Mouse (Mus musculus) mouse embryonic stem cell (cell line): ENCODE results near the gene Car2.

Source experiments
- in situ Hi-C, 2 experiments: fragments of 300-500 bp; cut with MboI; formaldehyde crosslinking; loops; 1 replicate in 1 of 2; 3 replicates in 1 of 2; pipeline ENCODE4 v1.14.3; 2019 to 2020; ENCODE audit warnings: low sequenced_read_pairs in 2 of 2, low pct_unique_long_range_greater_than_20kb in 1 of 2, mixed read lengths in 1 of 2; ENCODE audit not compliant: unreplicated experiment in 1 of 2

Car2 gene

GRCm38 (mm10) chr3:14897770-14898169 lies 11.7 kb downstream of the Car2 start:
- in situ Hi-C loops = no loop called here

- in situ Hi-C loops = no loop called here
Measured at GRCm38 (mm10) chr3:14903380-14903779, 17.3 kb downstream of the Car2 start.

GRCm38 (mm10) chr3:14904165-14904564 lies 18.1 kb downstream of the Car2 start:
- in situ Hi-C loops = no loop called here

- in situ Hi-C loops = no loop called here
Measured at GRCm38 (mm10) chr3:14907271-14907670, 21.2 kb downstream of the Car2 start.

DNA sequence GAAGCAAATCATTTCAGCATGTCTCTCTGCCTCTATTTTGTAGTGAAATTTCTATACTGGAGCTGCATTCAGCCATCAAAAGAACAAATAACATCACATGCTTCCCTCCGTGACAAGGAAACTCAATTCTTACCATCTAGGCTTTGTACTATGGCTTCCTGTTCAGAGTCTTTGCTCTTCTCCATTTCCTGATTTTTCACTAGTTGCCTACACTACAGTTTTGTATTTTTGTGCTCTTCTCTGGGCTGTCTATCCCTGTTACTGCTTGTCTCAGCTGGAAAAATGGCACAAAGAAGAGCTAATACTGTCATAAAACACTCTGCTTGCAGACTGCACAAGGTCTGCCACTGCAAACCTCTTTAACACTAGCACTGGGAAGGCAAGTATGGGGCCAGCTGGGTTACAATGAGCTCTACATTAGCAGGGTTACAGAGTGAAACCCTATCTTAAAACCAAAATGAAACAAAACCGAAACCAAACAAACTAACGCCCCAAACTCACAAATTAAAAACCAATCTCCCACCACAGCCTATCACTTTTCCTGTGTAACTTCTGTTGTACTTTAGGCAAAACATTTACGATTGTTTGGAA lies 26.0 kb downstream of the Car2 start:
- in situ Hi-C loops = no loop called here

DNA sequence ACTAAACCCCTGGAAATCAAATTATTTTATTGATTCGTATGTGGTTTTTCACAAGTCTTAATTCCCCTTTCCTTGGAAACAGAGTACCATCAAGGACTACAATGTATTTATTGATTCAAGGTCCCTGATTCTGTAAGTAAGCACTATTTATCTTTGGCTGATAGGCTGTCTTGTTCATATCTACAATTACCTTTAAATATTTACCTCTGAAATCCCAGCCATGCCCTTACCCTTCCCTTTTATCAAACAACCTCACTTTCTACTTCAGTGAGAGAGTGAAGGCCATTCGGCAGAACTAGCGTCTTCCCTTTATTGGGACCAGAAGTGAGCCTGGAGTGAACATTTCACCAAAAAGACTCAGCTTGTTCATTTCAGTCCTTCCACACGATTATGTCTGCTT lies 27.7 kb downstream of the Car2 start:
- in situ Hi-C loops = no loop called here

- in situ Hi-C loops = no loop called here
Measured at GRCm38 (mm10) chr3:14915355-14915754, 29.3 kb downstream of the Car2 start.

DNA sequence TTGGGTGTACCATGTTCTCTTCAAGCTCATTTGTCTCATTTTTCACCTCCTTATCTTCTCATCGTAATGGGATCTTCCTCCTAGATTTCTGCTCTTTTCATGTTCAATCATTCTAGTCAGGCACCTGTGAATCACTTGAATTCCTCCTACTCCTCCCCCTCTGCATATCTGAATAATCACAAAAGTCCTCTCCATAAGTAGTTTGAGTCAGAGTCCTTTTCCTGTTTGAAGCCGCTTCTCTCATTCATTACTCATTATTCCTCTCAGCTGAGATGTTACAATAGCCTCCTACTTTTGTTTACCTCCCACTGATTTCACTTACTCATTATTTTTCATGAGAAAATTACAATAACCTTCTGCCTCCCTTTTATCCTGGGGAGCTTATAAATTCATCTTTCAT lies 31.2 kb downstream of the Car2 start:
- in situ Hi-C loops = no loop called here

DNA sequence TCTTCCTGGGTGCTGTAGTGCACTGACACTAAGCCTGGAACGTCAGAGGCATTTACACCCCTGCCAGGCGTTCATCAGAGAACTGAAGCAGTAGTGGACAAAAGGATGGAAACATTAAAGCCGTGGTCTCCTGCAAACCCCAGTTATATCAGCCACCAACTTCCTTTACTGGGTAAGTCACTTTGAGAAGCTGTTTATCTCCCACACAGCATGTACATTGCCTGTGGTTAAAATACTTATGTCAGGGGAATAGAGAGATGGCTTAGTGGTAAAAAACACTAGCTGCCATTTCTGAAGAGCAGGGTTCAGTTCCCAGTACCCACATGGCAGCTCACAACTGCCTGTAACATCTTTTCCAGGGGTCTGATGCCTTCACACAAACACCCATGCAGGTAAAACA lies 58.6 kb downstream of the Car2 start:
- in situ Hi-C loops = no loop called here

DNA sequence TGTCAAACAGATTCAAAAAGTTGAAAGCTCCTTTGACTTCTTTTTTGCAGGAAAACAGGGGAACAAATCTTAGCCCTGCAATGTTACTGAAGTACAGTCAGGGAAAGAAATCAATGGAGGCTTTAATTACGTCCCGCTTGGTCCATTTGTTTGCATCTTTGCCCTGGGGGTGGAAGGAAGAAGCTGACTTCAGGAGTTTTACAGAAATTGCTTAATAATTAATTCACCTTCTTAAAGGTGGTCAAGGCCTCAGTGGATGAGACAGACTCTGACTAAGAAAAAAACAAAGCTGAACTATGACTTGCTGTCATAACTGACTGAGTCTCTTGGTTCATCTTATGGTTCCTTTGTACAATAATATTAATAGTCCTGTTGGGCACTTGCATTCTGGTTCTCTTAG lies 59.6 kb downstream of the Car2 start:
- in situ Hi-C loops = no loop called here

DNA sequence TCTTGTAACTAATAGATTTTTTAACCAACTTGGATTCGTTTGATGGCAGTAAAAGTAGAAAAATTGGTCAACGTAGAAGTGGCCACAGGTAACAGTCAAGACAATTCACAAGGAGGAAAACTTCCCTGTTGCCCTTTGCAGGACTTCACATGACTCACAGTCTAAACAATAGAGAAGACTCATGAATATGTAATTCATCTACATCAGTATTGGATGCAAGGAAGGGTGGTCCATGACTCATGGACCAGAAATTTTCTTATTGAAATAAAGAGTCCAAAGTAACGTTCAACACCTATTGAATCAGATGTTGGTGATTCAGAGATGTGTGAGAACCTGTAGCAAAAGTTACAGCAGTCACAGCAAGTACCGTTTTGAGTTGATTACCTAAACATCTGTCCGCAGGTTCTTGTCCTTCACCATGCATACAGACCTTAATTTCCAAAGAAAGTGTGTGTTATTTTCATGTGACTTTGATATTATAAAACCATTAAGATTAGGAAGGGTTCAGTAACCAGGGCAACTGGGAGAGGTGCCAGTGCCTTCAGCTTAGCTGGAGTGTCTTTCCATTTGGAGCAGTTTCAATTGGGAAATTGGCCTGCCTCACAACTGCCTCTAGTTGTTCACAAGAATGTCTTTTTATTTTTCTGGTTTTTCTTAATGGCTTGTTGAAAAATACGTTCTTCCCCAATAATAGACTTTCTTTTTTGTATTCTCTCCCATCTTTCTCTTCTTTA lies 62.2 kb downstream of the Car2 start:
- in situ Hi-C loops = no loop called here

DNA sequence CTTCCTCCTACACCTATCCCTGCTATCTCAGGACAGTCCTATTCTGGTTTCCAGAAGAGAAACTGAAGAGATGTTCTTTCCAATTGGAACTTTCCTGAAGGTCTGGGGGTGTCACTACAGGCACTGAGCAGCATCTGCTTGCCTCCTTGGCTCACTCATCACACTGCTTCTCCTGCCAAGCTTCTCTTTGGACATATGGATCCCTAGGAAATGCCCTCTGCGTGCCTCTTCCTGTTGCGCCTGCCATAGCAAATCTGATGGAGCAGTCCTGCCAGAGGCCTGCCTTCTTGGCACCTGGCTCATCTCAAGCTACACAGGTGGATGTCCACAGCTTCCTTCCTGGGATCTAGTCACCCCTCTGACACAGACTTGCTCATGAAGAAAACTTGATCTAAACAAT lies 64.0 kb downstream of the Car2 start:
- in situ Hi-C loops = no loop called here
